Mouse (Mus musculus): ENCODE results near the gene Reep6. TPM values are rescaled to one million over a fixed set of nuclear protein-coding genes. Genes with fewer than 3 reads are reported as not detected.

Reep6 gene
- total RNA-seq, 2 experiments from 2014 or later: 9.3 to 10.1 TPM

DNA sequence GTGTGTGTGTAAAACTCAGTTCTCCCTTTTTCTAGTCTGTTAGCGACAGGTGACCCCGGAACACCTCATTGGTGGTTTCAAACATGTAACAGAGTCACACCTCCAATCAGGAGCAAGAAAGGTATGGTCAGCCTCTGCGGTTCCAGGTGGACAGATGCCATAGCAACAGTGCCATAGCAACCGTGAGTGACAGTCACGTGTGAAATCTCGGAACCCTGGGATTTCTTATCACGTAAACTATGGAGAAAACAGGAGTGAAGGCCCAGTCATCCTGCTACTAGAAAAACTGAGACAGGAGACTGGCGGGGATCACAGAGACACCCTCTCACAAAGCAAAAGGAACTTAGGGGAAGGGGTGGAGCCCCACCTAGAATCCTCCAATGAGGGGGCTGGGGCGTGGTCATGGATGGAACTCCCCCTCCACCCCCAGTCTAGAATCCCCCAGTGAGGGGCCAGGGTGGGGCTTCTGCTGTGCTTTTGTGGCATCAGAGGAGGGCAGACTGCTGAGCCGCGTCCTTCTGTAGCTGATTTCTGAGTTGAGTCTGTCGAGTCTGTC is 41.7 kb downstream of the Reep6 start:
- intact Hi-C loops (cut with DNase I): loop anchor here (10.0 kb wide), 1 partner anchor 133 kb away; no protein-coding TSS in a partner anchor
- peak; percentile 68 to 71 for DNase-seq (ENCODE audit: extremely low spot score in 1 of 2, low spot score in 2 of 2)

DNA sequence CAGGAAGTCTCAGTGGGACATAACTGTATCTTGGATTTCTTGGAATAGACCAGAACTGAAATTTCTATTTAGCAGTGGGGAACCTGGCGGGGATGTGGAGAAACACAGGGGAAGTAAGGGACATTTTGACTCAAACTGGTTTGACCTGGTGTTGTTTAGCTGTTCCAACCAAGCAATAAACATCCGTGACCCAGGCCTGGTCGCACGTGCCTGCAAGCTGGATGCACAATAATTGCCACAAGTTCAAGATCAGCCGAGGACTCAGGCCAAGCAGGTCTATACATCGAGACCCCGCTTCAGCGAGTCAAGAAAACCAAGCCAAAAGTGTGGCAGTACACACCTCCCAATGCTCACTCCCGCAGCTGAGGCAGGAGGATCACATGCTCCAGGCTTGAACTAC is 42.2 kb downstream of the Reep6 start:
- no peak for DNase-seq (ENCODE audit: extremely low spot score in 1 of 2, low spot score in 2 of 2)

DNA sequence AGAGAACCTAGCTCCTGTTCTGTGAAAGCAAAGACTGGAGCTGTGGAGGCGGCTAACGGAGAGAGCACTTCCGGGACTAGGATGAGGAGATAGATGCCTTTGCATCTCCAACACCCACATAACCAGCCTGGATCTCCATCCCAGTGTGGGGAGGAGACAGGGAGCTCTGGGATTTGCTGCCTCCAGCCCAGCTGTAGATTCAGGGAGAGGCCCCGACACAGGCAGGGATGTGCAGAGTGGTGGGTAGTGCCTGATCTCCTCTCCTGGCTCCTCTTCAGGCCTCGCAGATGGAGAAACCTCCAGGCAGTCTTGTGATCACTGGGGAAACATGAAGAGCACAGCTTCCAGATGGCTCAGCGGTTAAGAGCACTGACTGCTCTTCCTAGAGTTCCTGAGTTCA is 43.0 kb downstream of the Reep6 start:
- no peak for DNase-seq (ENCODE audit: extremely low spot score in 1 of 2, low spot score in 2 of 2)
- intact Hi-C loops (cut with DNase I): loop anchor here (2.0 to 10.0 kb wide), 2 partner anchors 16 to 132 kb away; partner anchors contain the start of gene Plk5

More for the DNA sequence above, 42.2 kb downstream of the Reep6 start:
- intact Hi-C loops (cut with DNase I): loop anchor here (2.0 to 10.0 kb wide), 2 partner anchors 15 to 133 kb away; partner anchors contain the start of gene Plk5

DNA sequence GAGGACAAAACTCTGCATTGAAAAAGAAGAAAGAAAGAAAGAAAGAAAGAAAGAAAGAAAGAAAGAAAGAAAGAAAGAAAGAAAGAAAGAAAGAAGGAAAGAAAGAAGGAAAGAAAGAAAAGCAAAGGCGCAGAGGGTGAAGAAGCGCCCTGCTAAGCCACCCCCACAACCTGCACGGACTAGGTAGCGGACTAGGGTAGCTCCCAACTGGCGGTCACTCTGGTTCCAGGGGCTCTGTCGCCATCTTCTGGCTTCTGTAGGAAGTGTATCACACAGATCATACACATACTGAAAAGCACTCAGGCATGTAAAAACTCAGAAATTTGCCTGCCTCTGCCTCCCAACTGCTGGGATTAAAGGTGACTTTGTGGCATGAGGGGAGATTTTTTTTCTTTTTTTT is 44.3 kb downstream of the Reep6 start:
- DNase-seq (ENCODE audit: extremely low spot score in 1 of 2, low spot score in 2 of 2): peak; percentile 68 to 79
- intact Hi-C loops (cut with DNase I): loop anchor here (2.0 to 10.0 kb wide), 2 partner anchors 33 to 131 kb away; no protein-coding TSS in a partner anchor

DNA sequence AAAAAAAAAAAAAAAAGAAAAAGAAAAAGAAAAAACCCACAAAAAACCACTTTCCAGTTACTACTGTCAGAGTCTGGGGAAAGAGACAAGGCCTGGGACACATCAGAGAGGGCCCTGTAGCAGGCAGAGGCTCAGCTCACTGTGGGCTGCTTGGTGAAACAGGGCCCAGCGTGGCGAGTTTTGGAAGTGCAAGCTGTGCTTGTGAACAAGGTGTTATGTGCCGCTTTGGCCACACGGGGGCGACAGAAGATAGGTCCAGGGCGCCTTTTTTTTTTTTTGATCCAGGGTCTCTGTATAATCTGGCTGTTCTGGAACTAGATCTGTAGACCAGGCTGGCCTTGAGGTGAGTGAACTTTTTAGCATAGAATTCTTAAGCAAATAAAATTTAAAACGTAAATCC is 46.4 kb downstream of the Reep6 start:
- intact Hi-C loops (cut with DNase I): loop anchor here (10.0 kb wide), 1 partner anchor 129 kb away; no protein-coding TSS in a partner anchor
- DNase-seq (ENCODE audit: extremely low spot score in 1 of 2, low spot score in 2 of 2): peak; percentile 91 to 95

DNA sequence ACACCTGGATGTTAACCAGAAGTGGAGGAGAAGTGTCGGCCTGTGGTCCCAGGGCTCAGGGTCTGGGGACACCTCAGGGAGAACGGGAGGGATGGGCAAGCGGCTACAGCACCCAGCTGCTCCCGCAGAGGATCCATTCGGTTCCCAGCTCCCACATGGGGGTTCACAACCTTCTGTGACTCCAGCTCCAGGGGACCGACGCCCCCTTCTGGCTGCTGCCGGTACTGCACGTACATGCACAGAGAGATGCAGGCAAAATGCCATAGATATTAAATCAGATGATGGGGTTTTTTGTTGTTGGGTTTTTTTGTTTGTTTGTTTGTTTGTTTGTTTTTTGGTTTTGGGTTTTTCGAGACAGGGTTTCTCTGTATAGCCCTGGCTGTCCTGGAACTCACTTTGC is 48.0 kb downstream of the Reep6 start:
- intact Hi-C loops (cut with DNase I): loop anchor here (10.0 kb wide), 1 partner anchor 127 kb away; no protein-coding TSS in a partner anchor
- DNase-seq (ENCODE audit: extremely low spot score in 1 of 2, low spot score in 2 of 2): no peak

DNA sequence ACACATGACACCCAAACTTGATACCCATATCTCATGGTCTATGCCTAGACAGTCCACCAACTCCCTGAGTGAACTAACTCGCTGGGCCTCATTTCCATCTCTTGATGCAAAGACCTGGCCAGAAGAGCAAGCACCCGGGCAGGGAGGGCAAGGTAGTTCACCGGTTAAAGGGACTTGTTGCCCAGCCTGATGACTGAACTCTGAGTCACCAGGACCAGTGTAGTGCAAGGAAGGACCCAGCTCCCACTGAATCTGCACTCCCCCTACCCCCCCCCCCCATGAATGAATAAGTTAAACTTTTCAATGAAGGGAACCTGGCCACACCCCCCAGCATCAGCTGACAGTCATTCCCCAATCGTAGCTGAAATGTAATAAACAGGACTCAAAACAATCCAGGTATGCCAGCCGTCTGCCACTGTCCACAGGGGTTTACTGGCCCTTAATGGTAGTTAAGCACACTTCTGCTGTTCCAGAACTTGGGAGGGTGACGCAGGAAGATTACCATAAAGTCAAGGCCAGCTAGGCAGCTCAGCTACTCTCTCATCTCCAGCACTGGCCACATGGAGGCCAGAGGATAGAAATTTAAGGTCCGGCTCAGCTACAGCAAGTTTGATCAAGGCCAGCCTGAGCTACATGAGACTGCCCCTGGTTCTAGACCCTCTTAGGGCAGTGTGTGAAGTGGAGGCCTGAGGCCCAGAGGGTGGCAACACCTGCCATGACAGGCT is 53.0 kb downstream of the Reep6 start:
- intact Hi-C loops (cut with DNase I): no loop called here
- no peak for DNase-seq (ENCODE audit: extremely low spot score in 1 of 2, low spot score in 2 of 2)

DNA sequence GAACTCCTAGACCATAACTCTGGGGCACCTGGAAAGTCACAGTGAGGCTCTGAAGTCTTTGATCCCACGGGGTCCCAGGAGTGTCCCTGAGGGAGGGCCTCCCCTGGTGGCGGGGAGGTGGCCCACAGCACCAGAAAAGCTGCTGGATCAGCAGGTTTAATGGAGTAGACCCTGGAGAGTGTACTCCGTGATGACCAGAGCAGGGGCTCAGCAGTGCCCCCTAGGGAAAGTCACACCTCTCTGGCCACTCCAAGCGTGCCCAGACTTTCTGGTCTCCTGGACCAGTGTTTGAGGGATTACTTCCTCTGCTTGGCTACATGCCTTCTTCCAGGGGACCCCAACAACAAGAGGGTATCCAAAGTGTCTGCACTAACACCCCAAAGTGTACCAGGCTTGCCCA is 53.7 kb downstream of the Reep6 start:
- intact Hi-C loops (cut with DNase I): no loop called here
- no peak for DNase-seq (ENCODE audit: extremely low spot score in 1 of 2, low spot score in 2 of 2)

DNA sequence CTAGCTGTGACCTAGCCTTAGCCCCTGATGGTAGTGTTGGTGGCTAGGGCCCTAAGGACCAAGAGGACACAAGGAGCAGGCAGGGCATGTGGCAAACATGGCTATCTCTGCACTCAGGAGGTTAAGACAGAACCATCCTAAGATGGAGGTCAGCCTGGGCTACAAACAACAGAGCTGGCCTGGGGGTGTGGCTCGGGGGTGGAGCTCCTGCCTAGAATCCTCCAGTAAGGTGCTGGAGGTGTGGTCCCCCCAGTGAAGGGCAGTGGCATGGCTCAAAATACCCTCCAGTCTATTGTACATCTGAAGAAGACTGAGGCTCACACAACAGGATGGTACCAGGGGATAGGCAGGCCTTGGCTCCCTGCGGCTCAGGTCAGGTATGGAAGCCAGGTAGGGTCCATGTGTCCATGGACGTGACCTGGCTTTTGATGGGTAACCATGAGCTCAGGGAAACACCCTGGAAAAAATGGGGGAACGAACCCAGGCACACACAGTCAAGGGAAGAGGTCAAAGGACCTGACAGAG is 54.4 kb downstream of the Reep6 start:
- DNase-seq (ENCODE audit: extremely low spot score in 1 of 2, low spot score in 2 of 2): no peak
- intact Hi-C loops (cut with DNase I): no loop called here

DNA sequence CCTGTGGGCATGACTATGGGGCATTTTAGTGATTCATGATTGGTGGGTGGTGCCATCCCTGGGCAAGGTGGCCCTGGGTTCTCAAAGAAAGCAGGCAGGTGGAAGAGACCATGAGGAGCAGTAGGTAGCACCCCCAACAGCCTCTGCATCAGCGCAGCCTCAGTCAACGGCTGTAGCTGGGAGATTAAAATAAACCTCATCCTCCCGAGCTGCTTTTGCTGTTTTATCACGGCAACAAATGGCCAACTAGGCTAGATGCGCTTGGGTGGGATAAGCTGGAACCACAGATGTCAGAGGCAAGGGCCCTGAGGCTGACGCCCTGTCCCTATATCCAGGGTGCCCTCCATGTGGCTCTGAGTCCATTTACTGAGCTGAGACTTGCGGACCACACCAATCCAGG is 55.0 kb downstream of the Reep6 start:
- no peak for DNase-seq (ENCODE audit: extremely low spot score in 1 of 2, low spot score in 2 of 2)
- intact Hi-C loops (cut with DNase I): no loop called here

DNA sequence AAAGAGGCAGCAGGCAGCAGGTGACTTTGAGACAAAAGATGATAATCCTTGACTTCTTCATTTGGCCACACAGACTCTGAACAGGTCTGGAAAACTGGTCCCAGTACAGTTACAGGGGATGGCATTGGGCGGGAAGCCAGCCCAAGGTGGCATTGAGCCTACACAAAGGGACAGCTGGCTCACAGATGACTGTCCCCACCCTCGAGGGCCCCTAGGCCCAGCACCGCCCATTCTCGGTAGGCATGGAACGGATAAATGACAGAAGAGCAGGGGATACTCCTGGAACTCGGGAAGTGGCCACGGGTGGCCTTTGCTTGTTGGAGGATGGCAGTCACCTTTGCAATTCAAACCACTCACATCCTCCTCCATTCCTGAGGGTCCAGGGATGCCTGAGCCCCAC is 55.6 kb downstream of the Reep6 start:
- DNase-seq (ENCODE audit: extremely low spot score in 1 of 2, low spot score in 2 of 2): no peak
- intact Hi-C loops (cut with DNase I): no loop called here

Small RNAs within 50 kb of the gene (microRNA-seq; reads per million reads assigned to microRNA genes)
- not detected for gene Gm22721

Other genes starting within 250 kb of the Reep6 start
- 10 to 100 TPM; 20.4 to 21.2 TPM for gene Sbno2, start 224.4 kb upstream of the Reep6 start, total RNA-seq (2021)
- gene Stk11, start 214.2 kb upstream of the Reep6 start, total RNA-seq (2021): 10 to 100 TPM; 81.6 to 93.4 TPM
- 100 to 1,000 TPM; 342 to 379 TPM for gene Atp5d, start 191.3 kb upstream of the Reep6 start, total RNA-seq (2021)
- gene Cbarp, start 189.1 kb upstream of the Reep6 start, total RNA-seq (2021): 100 to 1,000 TPM; 394 to 415 TPM
- 100 to 1,000 TPM in 1 of 2 experiments, 10 to 100 TPM in 1; 92.6 to 103 TPM for gene Midn, start 181.7 kb upstream of the Reep6 start, total RNA-seq (2021)
- 100 to 1,000 TPM; 138 to 151 TPM for gene Cirbp, start 164.0 kb upstream of the Reep6 start, total RNA-seq (2021)
- 1 to 10 TPM; 4.5 TPM for gene 1600002K03Rik, start 157.0 kb upstream of the Reep6 start, total RNA-seq (2021)
- gene Efna2, start 150.5 kb upstream of the Reep6 start, total RNA-seq (2021): 10 to 100 TPM; 18.4 to 19.1 TPM
- gene Mum1, start 103.5 kb upstream of the Reep6 start, total RNA-seq (2021): 10 to 100 TPM; 43.5 to 45.3 TPM
- 100 to 1,000 TPM; 142 to 161 TPM for gene Ndufs7, start 80.8 kb upstream of the Reep6 start, total RNA-seq (2021)
- 10 to 100 TPM; 25.9 to 26.0 TPM for gene Gamt, start 68.9 kb upstream of the Reep6 start, total RNA-seq (2021)
- gene Dazap1, start 68.5 kb upstream of the Reep6 start, total RNA-seq (2021): 10 to 100 TPM; 95.2 to 98.6 TPM
- gene Rps15, start 37.5 kb upstream of the Reep6 start, total RNA-seq (2021): 100 to 1,000 TPM; 784 to 803 TPM
- 100 to 1,000 TPM; 175 to 194 TPM for gene Apc2, start 34.0 kb upstream of the Reep6 start, total RNA-seq (2021)
- 10 to 100 TPM; 19.9 to 21.0 TPM for gene 2310011J03Rik, start 9.4 kb upstream of the Reep6 start, total RNA-seq (2021)
- gene Pcsk4, start 455 bp upstream of the Reep6 start, total RNA-seq (2021): 1 to 10 TPM; 9.8 to 9.9 TPM
- under 1 TPM; 0.66 to 0.85 TPM for gene Adamtsl5, start 18.5 kb downstream of the Reep6 start, total RNA-seq (2021)
- gene Plk5, start 26.5 kb downstream of the Reep6 start, total RNA-seq (2021): 1 to 10 TPM; 3.1 to 5.1 TPM
- gene Mex3d, start 57.7 kb downstream of the Reep6 start, total RNA-seq (2021): 10 to 100 TPM; 31.1 to 35.4 TPM
- gene Mbd3, start 69.6 kb downstream of the Reep6 start, total RNA-seq (2021): 100 to 1,000 TPM; 121 to 124 TPM
- 100 to 1,000 TPM; 508 to 513 TPM for gene Uqcr11, start 76.9 kb downstream of the Reep6 start, total RNA-seq (2021)
- gene Tcf3, start 103.7 kb downstream of the Reep6 start, total RNA-seq (2021): 10 to 100 TPM; 29.6 to 31.1 TPM
- not detected for gene Onecut3, start 164.9 kb downstream of the Reep6 start, total RNA-seq (2021)
- gene Atp8b3, start 209.2 kb downstream of the Reep6 start, total RNA-seq (2021): under 1 TPM; 0.14 to 0.49 TPM
- 10 to 100 TPM; 49.5 to 49.6 TPM for gene Rexo1, start 231.6 kb downstream of the Reep6 start, total RNA-seq (2021)
- gene Klf16, start 247.4 kb downstream of the Reep6 start, total RNA-seq (2021): 10 to 100 TPM; 40.1 to 46.3 TPM